Mouse (Mus musculus): Measurements from ENCODE around the gene Ankfy1.

Ankfy1 gene

GRCm38 (mm10) chr11:72782503-72782902, 92.7 kb downstream of the Ankfy1 start:
- DNase-seq (ENCODE audit: low read depth in 1 of 2, low spot score in 2 of 2), result no peak

DNA sequence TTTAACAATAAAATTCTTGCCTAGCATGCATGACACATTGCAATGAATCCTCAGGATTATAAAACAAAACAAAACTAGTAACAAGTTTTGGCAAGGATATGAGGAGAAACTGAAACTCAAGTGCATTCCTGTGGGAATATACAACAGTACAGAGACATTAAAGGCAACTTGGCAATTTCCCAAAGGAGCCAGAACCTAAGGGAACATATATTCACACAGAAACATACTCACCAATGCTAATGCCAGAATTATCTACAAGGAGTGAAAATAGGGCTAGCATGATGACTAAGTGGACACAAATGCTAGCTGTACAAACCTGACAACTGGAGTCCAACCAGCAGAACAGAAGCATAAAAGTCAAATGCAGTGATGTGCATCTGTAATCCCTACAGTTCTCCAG, 102.2 kb downstream of the Ankfy1 start:
- DNase-seq (ENCODE audit: low read depth in 1 of 2, low spot score in 2 of 2), result no peak

DNA sequence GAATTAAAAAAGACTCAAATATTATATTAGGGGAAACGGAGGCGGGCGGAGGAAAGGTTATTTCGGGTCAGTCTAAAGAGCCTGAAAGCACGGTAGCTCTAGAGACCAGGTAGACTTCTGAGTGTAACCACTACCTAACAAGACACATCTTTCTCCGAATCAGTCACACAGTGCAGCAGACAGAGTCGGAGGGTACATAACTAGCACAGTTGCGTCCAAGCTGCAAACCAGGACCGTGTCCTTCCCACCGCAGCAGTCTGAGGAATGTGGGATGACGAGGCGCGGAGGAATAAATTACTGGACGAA, 105.3 kb downstream of the Ankfy1 start:
- no peak for DNase-seq (ENCODE audit: low read depth in 1 of 2, low spot score in 2 of 2)

DNA sequence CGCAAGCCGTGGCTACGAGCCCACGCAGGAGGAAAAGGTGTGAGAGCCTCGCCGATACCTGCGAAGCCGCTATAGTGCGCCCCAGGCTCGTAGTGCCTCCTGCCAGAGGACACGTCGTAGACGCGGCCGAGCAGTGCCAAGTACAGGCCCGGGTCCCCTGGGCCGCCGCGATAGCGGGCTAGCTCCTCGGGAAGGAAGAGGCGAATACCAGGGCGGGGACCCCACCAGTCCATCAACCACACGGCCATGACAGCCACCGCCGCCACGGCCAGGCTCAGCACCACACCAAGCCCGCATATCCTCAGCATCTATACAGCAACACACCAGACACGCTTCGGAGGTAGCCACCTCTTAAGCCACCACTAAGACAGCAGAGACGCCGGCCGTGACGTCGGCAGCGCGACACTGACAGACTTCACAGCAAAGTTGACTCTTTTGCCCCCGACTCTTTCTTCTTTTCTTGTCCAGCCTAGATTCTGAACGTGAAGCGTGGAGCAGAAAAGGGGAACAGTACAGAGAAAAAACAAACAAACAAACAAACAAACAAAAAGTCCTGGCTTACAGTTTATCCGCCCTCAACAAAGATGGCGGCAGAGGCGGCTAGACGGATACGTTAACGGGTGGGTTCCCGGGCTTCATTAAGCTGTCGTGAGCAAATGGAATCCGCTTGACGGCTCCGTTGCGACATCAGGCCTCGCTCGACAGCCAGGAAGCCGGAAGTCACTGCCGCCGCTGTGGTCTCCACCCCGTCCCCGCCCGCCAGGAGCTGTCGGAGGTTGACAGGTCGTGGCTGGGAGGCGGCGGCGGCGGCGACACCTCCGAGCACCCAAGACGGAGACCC, 105.9 kb downstream of the Ankfy1 start, which contains the start of the genes Cyb5d2 and Zzef1:
Gene Cyb5d2, minus strand, starts transcription at position 688 of the 841 bp plus-strand sequence.
Gene Zzef1, plus strand, starts transcription at position 772 of the 841 bp plus-strand sequence.
- DNase-seq (ENCODE audit: low read depth in 1 of 2, low spot score in 2 of 2), result peak; percentile 85 to 88

- no peak for DNase-seq (ENCODE audit: low read depth in 1 of 2, low spot score in 2 of 2)
Observed at GRCm38 (mm10) chr11:72796296-72796687, 106.5 kb downstream of the Ankfy1 start.

GRCm38 (mm10) chr11:72796773-72797338, 107.0 kb downstream of the Ankfy1 start:
- DNase-seq (ENCODE audit: low read depth in 1 of 2, low spot score in 2 of 2), result no peak

DNA sequence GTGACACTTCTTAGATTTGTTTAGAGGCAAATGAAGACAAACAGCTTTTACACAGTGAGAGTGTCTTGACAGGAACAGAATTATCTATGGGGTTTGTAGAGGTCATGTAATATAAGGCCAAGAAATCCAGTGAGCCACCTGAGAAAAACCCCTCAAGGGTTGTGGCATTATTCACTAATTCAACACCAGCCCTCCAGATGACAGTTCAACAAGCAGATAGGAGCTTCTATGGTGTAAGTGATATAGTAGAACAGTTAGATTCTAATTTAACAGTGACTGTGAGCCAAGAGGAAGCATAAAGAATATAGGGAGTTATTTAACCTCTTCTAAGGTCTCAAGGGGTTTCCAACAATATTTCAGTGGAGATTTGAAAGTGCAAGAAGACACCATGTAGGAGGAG, 108.3 kb downstream of the Ankfy1 start:
- no peak for DNase-seq (ENCODE audit: low read depth in 1 of 2, low spot score in 2 of 2)

DNA sequence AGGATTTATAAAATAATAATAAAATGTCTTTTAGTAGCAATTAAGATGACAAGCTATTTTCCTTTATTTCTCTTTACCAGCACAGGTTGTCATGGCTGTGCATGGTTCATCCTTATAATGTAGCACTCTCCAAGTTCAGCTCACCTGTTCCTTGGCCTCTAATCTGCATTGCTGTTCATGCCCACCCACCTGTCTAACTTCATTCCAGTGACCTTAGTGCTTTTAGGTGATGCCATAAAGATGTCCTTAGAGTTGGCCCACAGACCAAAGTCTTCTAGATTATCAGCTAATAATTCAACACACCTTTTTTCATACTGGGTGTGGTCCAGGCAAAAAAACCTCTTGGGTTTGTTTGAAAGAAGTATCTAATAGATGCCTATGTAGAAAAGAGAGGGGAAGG, 111.4 kb downstream of the Ankfy1 start:
- DNase-seq (ENCODE audit: low read depth in 1 of 2, low spot score in 2 of 2), result no peak

- no peak for DNase-seq (ENCODE audit: low read depth in 1 of 2, low spot score in 2 of 2)
Observed at GRCm38 (mm10) chr11:72803038-72803437, 113.2 kb downstream of the Ankfy1 start.

DNA sequence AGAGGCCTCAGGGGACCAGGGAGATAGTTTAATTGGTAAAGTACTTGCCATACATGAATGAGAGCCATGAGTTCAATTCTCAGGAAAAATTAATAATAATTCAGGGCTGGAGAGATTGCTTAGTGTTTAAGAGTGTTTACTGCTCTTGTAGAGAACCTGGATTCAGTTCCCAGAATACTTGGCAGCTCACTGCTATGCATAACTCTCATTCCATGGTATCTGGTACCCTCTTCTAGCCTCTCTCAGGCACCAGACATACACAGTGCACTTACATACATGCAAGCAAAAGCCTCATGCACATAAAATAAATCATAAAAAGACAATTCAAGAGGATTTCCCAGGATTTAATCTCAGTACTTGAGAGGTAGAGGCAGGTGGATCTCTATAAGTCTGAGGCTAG, 114.8 kb downstream of the Ankfy1 start:
- no peak for DNase-seq (ENCODE audit: low read depth in 1 of 2, low spot score in 2 of 2)

DNA sequence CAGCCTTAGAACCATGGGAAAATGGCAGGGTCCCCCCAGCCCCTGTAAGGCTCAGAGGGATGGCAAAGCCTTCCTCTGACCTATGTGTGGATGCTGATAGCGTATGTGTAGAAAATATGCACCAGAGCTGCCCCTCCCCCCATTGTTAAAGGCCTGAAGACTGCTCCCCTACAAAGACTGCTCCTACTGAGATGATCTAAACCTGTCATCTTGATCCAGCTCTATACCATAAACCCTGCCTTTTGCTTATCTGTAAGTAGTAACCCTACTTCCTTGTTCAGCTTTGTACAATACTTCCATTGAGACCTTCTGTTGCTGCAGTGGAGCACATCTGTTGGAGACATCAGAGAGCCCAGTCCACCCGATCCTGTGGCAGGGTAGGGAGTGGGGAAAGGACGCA, 115.4 kb downstream of the Ankfy1 start:
- no peak for DNase-seq (ENCODE audit: low read depth in 1 of 2, low spot score in 2 of 2)

DNA sequence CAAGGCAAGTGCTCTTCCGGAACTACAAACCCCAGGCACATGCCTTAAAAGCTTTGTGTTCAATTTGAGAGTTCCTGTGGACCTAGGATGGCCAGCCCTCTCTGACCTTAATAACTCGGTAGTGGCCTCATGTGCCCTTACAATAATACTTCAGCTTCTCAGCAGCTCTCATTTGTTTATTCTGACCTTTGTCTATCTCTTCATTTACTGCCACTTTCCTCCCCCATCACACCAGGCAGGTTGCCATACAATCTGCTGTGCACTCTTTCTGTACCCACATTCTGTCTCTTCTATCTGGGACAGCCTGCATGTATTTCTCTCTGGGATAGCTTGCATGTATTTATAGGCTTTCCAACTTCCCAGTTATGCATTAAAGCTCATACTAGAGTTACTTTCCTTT, 116.8 kb downstream of the Ankfy1 start:
- DNase-seq (ENCODE audit: low read depth in 1 of 2, low spot score in 2 of 2), result no peak

DNA sequence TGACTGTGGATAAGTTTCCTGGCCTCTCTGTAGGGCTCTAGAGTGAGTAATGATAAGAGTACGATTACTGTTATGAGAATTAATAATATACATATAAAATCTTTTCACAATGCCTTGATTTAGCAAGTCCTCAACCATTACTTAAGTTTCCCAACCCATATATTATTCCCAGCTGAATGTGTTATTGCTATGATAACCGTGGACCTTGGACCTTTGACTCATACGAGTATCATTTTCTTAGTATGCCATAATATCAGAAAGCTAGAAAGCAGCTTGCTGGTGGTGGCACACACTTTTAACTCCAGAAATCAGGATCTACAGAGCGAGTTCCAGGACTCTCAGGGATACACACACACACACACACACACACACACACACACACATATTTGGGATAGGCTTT, 118.2 kb downstream of the Ankfy1 start:
- no peak for DNase-seq (ENCODE audit: low read depth in 1 of 2, low spot score in 2 of 2)

DNA sequence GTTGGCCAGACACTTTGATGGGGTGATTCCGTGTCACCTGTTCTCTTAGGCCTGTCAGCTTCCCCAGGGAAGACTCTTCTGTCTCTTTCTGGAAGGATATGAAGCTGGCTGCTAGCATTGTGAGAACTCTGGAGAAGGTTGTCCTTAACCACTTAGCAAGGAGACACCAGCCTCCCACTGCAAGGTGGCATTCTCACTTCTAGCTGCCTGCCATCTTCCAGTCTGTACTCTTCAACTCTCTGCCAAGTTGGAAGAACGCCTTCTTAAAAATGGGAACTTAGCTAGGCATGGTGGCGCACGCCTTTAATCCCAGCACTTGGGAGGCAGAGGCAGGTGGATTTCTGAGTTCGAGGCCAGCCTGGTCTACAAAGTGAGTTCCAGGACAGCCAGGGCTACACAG, 123.9 kb downstream of the Ankfy1 start:
- DNase-seq (ENCODE audit: low read depth in 1 of 2, low spot score in 2 of 2), result no peak

DNA sequence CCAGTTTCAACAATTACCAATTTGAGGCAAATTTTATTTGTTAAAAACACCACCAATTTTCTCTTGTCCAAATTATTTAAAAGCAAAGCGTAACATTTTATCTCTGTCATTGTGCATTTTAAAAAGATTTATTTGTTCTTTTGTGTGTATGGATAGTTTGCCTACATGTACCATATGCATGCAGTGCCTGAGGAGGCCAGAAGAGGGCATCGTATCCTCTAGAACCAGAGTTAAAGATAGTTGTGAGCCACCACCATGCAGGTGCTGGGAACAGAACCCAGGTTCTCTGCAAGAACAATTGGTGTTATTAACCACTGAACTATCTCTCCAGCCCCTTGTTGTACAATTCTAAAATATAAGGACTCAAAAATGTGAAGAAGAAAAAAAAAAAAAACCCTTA, 124.4 kb downstream of the Ankfy1 start:
- DNase-seq (ENCODE audit: low read depth in 1 of 2, low spot score in 2 of 2), result no peak

GRCm38 (mm10) chr11:72816859-72817258, 127.1 kb downstream of the Ankfy1 start:
- DNase-seq (ENCODE audit: low read depth in 1 of 2, low spot score in 2 of 2), result no peak

- no peak for DNase-seq (ENCODE audit: low read depth in 1 of 2, low spot score in 2 of 2)
Observed at GRCm38 (mm10) chr11:72818067-72818466, 128.3 kb downstream of the Ankfy1 start.

DNA sequence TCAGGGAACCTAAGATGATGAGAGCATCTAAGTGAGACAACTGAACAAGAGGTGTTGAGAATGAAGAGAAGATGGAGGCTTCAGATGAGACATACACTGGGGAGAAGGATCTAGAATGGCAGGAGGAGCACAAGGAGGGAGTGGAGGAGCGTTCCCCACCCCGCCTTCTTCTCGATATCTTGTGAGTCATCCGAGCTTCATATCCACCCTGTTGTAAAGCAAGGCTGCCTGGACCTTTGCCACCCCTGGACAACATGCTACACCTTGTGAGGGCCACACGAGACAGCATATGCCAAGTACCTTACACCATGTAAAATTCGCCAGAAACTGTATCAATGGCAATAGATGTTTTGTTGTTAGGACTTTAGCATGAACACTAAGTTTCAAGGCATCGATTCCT, 131.2 kb downstream of the Ankfy1 start:
- DNase-seq (ENCODE audit: low read depth in 1 of 2, low spot score in 2 of 2), result no peak
